Mouse (Mus musculus): ENCODE measurements around the gene 4833427G06Rik. TPM values are rescaled to one million over a fixed set of nuclear protein-coding genes. Genes with fewer than 3 reads are reported as not detected.

Gene 4833427G06Rik
- total and polyA plus RNA-seq, 3 experiments: not detected

DNA sequence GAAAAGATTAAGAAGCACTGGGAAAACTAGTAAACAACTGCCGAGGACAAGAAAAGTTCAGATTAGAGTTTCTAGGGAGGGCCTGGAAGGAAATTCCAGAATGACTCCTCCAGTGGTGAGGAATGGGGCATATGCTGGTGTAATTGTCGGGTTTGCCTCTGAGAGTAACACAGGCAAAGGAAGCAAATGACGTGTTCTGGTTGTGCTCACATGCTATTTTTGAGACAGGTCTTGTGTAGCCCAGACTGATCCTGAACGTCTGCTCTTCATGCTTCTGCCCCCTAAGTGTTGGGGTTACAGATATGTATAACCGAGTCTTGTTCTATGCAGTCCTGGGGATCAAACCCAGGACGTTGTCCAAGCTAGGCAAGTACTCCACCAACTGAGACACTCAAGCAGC is 70.3 kb downstream of the 4833427G06Rik start:
- no peak for TF ChIP-seq SMC3 (IDR thresholded peaks at IDR 0.05; ENCODE audit: low read depth, low read length)
- TF ChIP-seq USF1 (IDR thresholded peaks at IDR 0.05; ENCODE audit: low read depth, low read length): no peak
- TF ChIP-seq ZNF384 (IDR thresholded peaks at IDR 0.05; ENCODE audit: low read depth, low read length): no peak
- no peak for TF ChIP-seq JUND (IDR thresholded peaks at IDR 0.05; ENCODE audit: low read depth, low read length)
- TF ChIP-seq USF2 (IDR thresholded peaks at IDR 0.05; ENCODE audit: borderline replicate concordance in 1 of 2, insufficient read depth in 1 of 2, low read depth in 1 of 2, low read length in 2 of 2): no peak
- TF ChIP-seq RAD21 (IDR thresholded peaks at IDR 0.05; ENCODE audit: low read depth, low read length): no peak
- Histone ChIP-seq H3K27ac (ENCODE audit: control insufficient read depth, low read depth, low read length) (no peak overlapping the region), H3K27me3 (ENCODE audit: control insufficient read depth in 1 of 2, insufficient read depth in 2 of 2, low read length in 2 of 2) (no peaks in the 10 kb centered on the region), H3K9ac (ENCODE audit: control insufficient read depth, low read depth, low read length, poor library complexity, severe bottlenecking) (no peak overlapping the region), H3K79me2 (ENCODE audit: control insufficient read depth, insufficient read depth, low read length, poor library complexity) (no peaks in the 10 kb centered on the region), H3K9me3 (replicated peaks; ENCODE audit: insufficient read depth, low read length) (no peaks in the 10 kb centered on the region), H3K4me3 (ENCODE audit: control insufficient read depth in 1 of 2, insufficient read depth in 1 of 2, low read depth in 2 of 2, low read length in 2 of 2) (no peak overlapping the region), H3K4me1 (ENCODE audit: control insufficient read depth in 1 of 2, insufficient read depth in 2 of 2, low read length in 2 of 2) (peaks cover 4 to 9% of the 10 kb centered on the region in 2 experiments; a peak in 3 of 4 replicates), H3K36me3 (ENCODE audit: control insufficient read depth in 1 of 2, insufficient read depth in 2 of 2, low read length in 2 of 2) (peaks cover 0 to 9% of the 10 kb centered on the region in 2 experiments; a peak in 2 of 4 replicates)
- DNase-seq (ENCODE audit: low read depth, low spot score): no peak

Other genes starting within 250 kb of the 4833427G06Rik start
- gene Sik2, start 93.0 kb downstream of the 4833427G06Rik start, total RNA-seq (2012; rRNA removed): 7.5 and 11.0 TPM in 2 replicates
- 10 to 100 TPM in 1 of 2 experiments, not detected in 1; 12.1 TPM for gene Sik2, start 93.0 kb downstream of the 4833427G06Rik start, polyA plus RNA-seq (2012; ENCODE audit: insufficient read depth in 1 of 2, insufficient read length in 2 of 2, low read depth in 1 of 2, low replicate concordance in 2 of 2, missing spikeins in 1 of 2)
- gene Btg4, start 41.2 kb downstream of the 4833427G06Rik start, total RNA-seq (2012; rRNA removed): not detected in 2 replicates
- gene Btg4, start 41.2 kb downstream of the 4833427G06Rik start, polyA plus RNA-seq (2012; ENCODE audit: insufficient read depth in 1 of 2, insufficient read length in 2 of 2, low read depth in 1 of 2, low replicate concordance in 2 of 2, missing spikeins in 1 of 2): not detected
- not detected in 2 replicates for gene Layn, start 25.0 kb downstream of the 4833427G06Rik start, total RNA-seq (2012; rRNA removed)
- gene Layn, start 25.0 kb downstream of the 4833427G06Rik start, polyA plus RNA-seq (2012; ENCODE audit: insufficient read depth in 1 of 2, insufficient read length in 2 of 2, low read depth in 1 of 2, low replicate concordance in 2 of 2, missing spikeins in 1 of 2): not detected
- not detected in 2 replicates for gene Gm32742, start 63.4 kb upstream of the 4833427G06Rik start, total RNA-seq (2012; rRNA removed)
- gene Gm32742, start 63.4 kb upstream of the 4833427G06Rik start, polyA plus RNA-seq (2012; ENCODE audit: insufficient read depth in 1 of 2, insufficient read length in 2 of 2, low read depth in 1 of 2, low replicate concordance in 2 of 2, missing spikeins in 1 of 2): under 1 TPM in 1 of 2 experiments, not detected in 1; 0.01 TPM
- not detected in 2 replicates for gene Pou2af1, start 111.6 kb upstream of the 4833427G06Rik start, total RNA-seq (2012; rRNA removed)
- not detected for gene Pou2af1, start 111.6 kb upstream of the 4833427G06Rik start, polyA plus RNA-seq (2012; ENCODE audit: insufficient read depth in 1 of 2, insufficient read length in 2 of 2, low read depth in 1 of 2, low replicate concordance in 2 of 2, missing spikeins in 1 of 2)
- gene Colca2, start 176.5 kb upstream of the 4833427G06Rik start, total RNA-seq (2012; rRNA removed): not detected in 2 replicates
- gene Colca2, start 176.5 kb upstream of the 4833427G06Rik start, polyA plus RNA-seq (2012; ENCODE audit: insufficient read depth in 1 of 2, insufficient read length in 2 of 2, low read depth in 1 of 2, low replicate concordance in 2 of 2, missing spikeins in 1 of 2): not detected
- not detected in 2 replicates for gene 1810046K07Rik, start 226.8 kb upstream of the 4833427G06Rik start, total RNA-seq (2012; rRNA removed)
- gene 1810046K07Rik, start 226.8 kb upstream of the 4833427G06Rik start, polyA plus RNA-seq (2012; ENCODE audit: insufficient read depth in 1 of 2, insufficient read length in 2 of 2, low read depth in 1 of 2, low replicate concordance in 2 of 2, missing spikeins in 1 of 2): not detected

All from MEL (cell line).